Mouse (Mus musculus): ENCODE measurements around the gene Kifc3.

GRCm38 (mm10) chr8:95149426-95149825 is 53.2 kb downstream of the Kifc3 start:
- TF ChIP-seq CTCF (IDR thresholded peaks at IDR 0.05; ENCODE audit: low read depth, low read length): no peak
- no peak for TF ChIP-seq POLR2A (IDR thresholded peaks at IDR 0.05; ENCODE audit: borderline replicate concordance, low read depth, low read length)

Measured in bone marrow macrophage, adult 2 months (primary cell).